Mouse (Mus musculus) stomach, embryonic 16.5 days (tissue): ENCODE data around the gene Adam29. TPM values are rescaled to one million over a fixed set of nuclear protein-coding genes. Genes with fewer than 3 reads are reported as not detected.
A peak's percentile ranks its signal among the peaks of the same experiment; 100 is the strongest.

ENCODE experiments used
- ATAC-seq: fragments of 200-750 bp; cut with Nextera tagmentation; 2 replicates; pipeline ENCODE4 v1.8.0; 2017; ENCODE audit warnings: moderate number of reproducible peaks, moderate TSS enrichment; ENCODE audit not compliant: insufficient read depth, low FRiP score
- H3K27ac ChIP-seq: fragments of 300-500 bp; sonication (generic); 2 replicates; pipeline ENCODE4 v1.5.1; 2014; ENCODE audit warnings: low read length
- H3K27me3 ChIP-seq: fragments of 300-500 bp; sonication (generic); 2 replicates; pipeline ENCODE4 v1.6.1; 2014; ENCODE audit warnings: low read length, control low read depth, mixed read lengths; ENCODE audit not compliant: control insufficient read depth, insufficient read depth
- H3K36me3 ChIP-seq: fragments of 300-500 bp; sonication (generic); 2 replicates; pipeline ENCODE4 v1.6.1; 2014; ENCODE audit warnings: low read length; ENCODE audit not compliant: control insufficient read depth, insufficient read depth
- H3K4me1 ChIP-seq: fragments of 300-500 bp; sonication (generic); 2 replicates; pipeline ENCODE4 v1.6.1; 2014; ENCODE audit warnings: low read length, control low read depth, mixed read lengths; ENCODE audit not compliant: control insufficient read depth, insufficient read depth
- H3K4me2 ChIP-seq: fragments of 300-500 bp; sonication (generic); 2 replicates; pipeline ENCODE4 v1.6.1; 2014; ENCODE audit warnings: low read depth, low read length, mixed read lengths
- H3K4me3 ChIP-seq: fragments of 300-500 bp; sonication (generic); replicated peaks from 2 replicates; pipeline ENCODE4 v1.5.1; 2014; ENCODE audit warnings: mild to moderate bottlenecking, low read length
- H3K9ac ChIP-seq: fragments of 300-500 bp; sonication (generic); 2 replicates; pipeline ENCODE4 v1.6.1; 2014; ENCODE audit warnings: low read length
- H3K9me3 ChIP-seq: fragments of 300-500 bp; sonication (generic); replicated peaks from 2 replicates; pipeline ENCODE4 v1.6.1; 2016; ENCODE audit warnings: low read length, control low read depth; ENCODE audit not compliant: control insufficient read depth
- WGBS: fragments of 180-500 bp; shearing (Covaris S2); extraction: QIAGEN DNeasy Blood & Tissue Kit; methylation state at CpG from one replicate; pipeline ENCODE4 v1.1.7; 2014; 5-methylcytosine and 5-hydroxymethylcytosine counted together
- polyA plus RNA-seq: library from polyadenylated mRNA; unstranded; fragments of >200 nt; fragmentation: Nextera tagmentation; extraction: Ambion mirVana; gene quantifications from 2 replicates; pipeline ENCODE4 v1.2.1, GENCODE M21; 2015

Gene Adam29
- polyA plus RNA-seq: not detected in 2 replicates

GRCm38 (mm10) chr8:55906848-55907247 lies at the start of gene Adam29:
Gene Adam29, minus strand, starts transcription at chr8:55906948.
- no peaks in the 10 kb centered on the region for H3K4me1 ChIP-seq
- 80% methylated on average over 1 of the region's 1 CpGs for WGBS
- H3K9me3 ChIP-seq: no peaks in the 10 kb centered on the region
- H3K36me3 ChIP-seq: no peaks in the 10 kb centered on the region
- H3K27ac ChIP-seq: no peak within 1 kb of the TSS
- no peaks in the 10 kb centered on the region for H3K27me3 ChIP-seq
- no peak within 1 kb of the TSS for H3K4me2 ChIP-seq
- no peak within 1 kb of the TSS for H3K4me3 ChIP-seq
- ATAC-seq: no peak
- H3K9ac ChIP-seq: no peak within 1 kb of the TSS

- no peaks in the 10 kb centered on the region for H3K27me3 ChIP-seq
- no peak overlapping the region for H3K27ac ChIP-seq
- no peak overlapping the region for H3K9ac ChIP-seq
- peak overlapping the region; percentile 24; the same call in 1 of the 2 replicates for H3K4me2 ChIP-seq
- no peak overlapping the region for H3K4me3 ChIP-seq
- no peaks in the 10 kb centered on the region for H3K4me1 ChIP-seq
- no peaks in the 10 kb centered on the region for H3K36me3 ChIP-seq
- ATAC-seq: no peak
- H3K9me3 ChIP-seq: no peaks in the 10 kb centered on the region
- WGBS: 3% methylated on average over 8 of the region's 8 CpGs
Measured at GRCm38 (mm10) chr8:55940526-55940880, 33.8 kb upstream of the Adam29 start.

- peak within 1 kb of the TSS; percentile 24; the same call in 1 of the 2 replicates for H3K4me2 ChIP-seq
- no peak within 1 kb of the TSS for H3K27ac ChIP-seq
- H3K9me3 ChIP-seq: no peaks in the 10 kb centered on the region
Measured at GRCm38 (mm10) chr8:55939870-55940525, 33.2 kb upstream of the Adam29 start, which contains the start of gene Glra3. Gene Glra3, plus strand, starts transcription at chr8:55940460.

More at GRCm38 (mm10) chr8:55939870-55940525, 33.2 kb upstream of the Adam29 start, which contains the start of gene Glra3:
- no peaks in the 10 kb centered on the region for H3K36me3 ChIP-seq
- no peaks in the 10 kb centered on the region for H3K27me3 ChIP-seq
- no peak within 1 kb of the TSS for H3K9ac ChIP-seq
- ATAC-seq: no peak
- H3K4me1 ChIP-seq: no peaks in the 10 kb centered on the region
- WGBS: 12% methylated on average over 11 of the region's 11 CpGs
- H3K4me3 ChIP-seq: no peak within 1 kb of the TSS

Other genes with a start within 250 kb of the Adam29 start
- 0.03 and 0.04 TPM in 2 replicates for gene Glra3, start 33.5 kb upstream of the Adam29 start, polyA plus RNA-seq